Mouse (Mus musculus): ENCODE results near the gene Bcar3. TPM values are rescaled to one million over a fixed set of nuclear protein-coding genes. Genes with fewer than 3 reads are reported as not detected.
"Not testable (repeated sequence)": the region's sequence is repeated elsewhere in the genome, so short reads cannot be mapped to it uniquely, and the experiment has no call there.

Bcar3 gene
- polyA plus RNA-seq (2012; ENCODE audit: insufficient read depth, insufficient read length, missing spikeins) = 6.8 and 9.8 TPM in 2 replicates

GRCm38 (mm10) chr3:122293954-122294850, at the start of gene Bcar3:
TSS of gene Bcar3 (plus strand) at chr3:122294136.
- peak within 1 kb of the TSS; percentile 49 for H3K27ac ChIP-seq (ENCODE audit: insufficient read depth, low read depth, low read length)
- TF ChIP-seq POLR2A (IDR thresholded peaks at IDR 0.05; ENCODE audit: borderline replicate concordance, low read depth, low read length) = no peak
- no peak for TF ChIP-seq CTCF (IDR thresholded peaks at IDR 0.05; ENCODE audit: low read depth, low read length)
- H3K4me1 ChIP-seq (ENCODE audit: control insufficient read depth, insufficient read depth, low read length) = peaks cover 27% of the 10 kb centered on the region
- peak within 1 kb of the TSS; percentile 81 for H3K4me3 ChIP-seq (ENCODE audit: insufficient read depth, low read length)

GRCm38 (mm10) chr3:122244759-122245158, 49.2 kb upstream of the Bcar3 start:
- peaks cover 28% of the 10 kb centered on the region for H3K4me1 ChIP-seq (ENCODE audit: control insufficient read depth, insufficient read depth, low read length)
- peak overlapping the region; percentile 50 for H3K27ac ChIP-seq (ENCODE audit: insufficient read depth, low read depth, low read length)
- TF ChIP-seq POLR2A (IDR thresholded peaks at IDR 0.05; ENCODE audit: borderline replicate concordance, low read depth, low read length) (no peak), CTCF (IDR thresholded peaks at IDR 0.05; ENCODE audit: low read depth, low read length) (no peak)
- H3K4me3 ChIP-seq (ENCODE audit: insufficient read depth, low read length) = peak overlapping the region; percentile 32; the same call in 1 of the 2 replicates

- TF ChIP-seq POLR2A (IDR thresholded peaks at IDR 0.05; ENCODE audit: borderline replicate concordance, low read depth, low read length) (0 out of 2 replicates have a peak, but pooled peaks have one; percentile 28), CTCF (IDR thresholded peaks at IDR 0.05; ENCODE audit: low read depth, low read length) (no peak)
- Histone ChIP-seq H3K4me3 (ENCODE audit: insufficient read depth, low read length) (peak within 1 kb of the TSS; percentile 98), H3K27ac (ENCODE audit: insufficient read depth, low read depth, low read length) (peak within 1 kb of the TSS; percentile 69), H3K4me1 (ENCODE audit: control insufficient read depth, insufficient read depth, low read length) (peaks cover 31% of the 10 kb centered on the region)
These were observed 48.6 kb upstream of the Bcar3 start, which contains the start of gene Gclm for GRCm38 (mm10) chr3:122245215-122245877. TSS of gene Gclm (plus strand) at chr3:122245557.

GRCm38 (mm10) chr3:122245878-122246332, 48.0 kb upstream of the Bcar3 start:
- peak overlapping the region; percentile 69 for H3K27ac ChIP-seq (ENCODE audit: insufficient read depth, low read depth, low read length)
- H3K4me3 ChIP-seq (ENCODE audit: insufficient read depth, low read length) = peak overlapping the region; percentile 98
- peaks cover 35% of the 10 kb centered on the region for H3K4me1 ChIP-seq (ENCODE audit: control insufficient read depth, insufficient read depth, low read length)
- TF ChIP-seq CTCF (IDR thresholded peaks at IDR 0.05; ENCODE audit: low read depth, low read length) (no peak), POLR2A (IDR thresholded peaks at IDR 0.05; ENCODE audit: borderline replicate concordance, low read depth, low read length) (no peak)

- H3K27ac ChIP-seq (ENCODE audit: insufficient read depth, low read depth, low read length) = no peak overlapping the region
- H3K4me3 ChIP-seq (ENCODE audit: insufficient read depth, low read length) = peak overlapping the region; percentile 98
- TF ChIP-seq POLR2A (IDR thresholded peaks at IDR 0.05; ENCODE audit: borderline replicate concordance, low read depth, low read length) = no peak
- no peak for TF ChIP-seq CTCF (IDR thresholded peaks at IDR 0.05; ENCODE audit: low read depth, low read length)
- peaks cover 39% of the 10 kb centered on the region for H3K4me1 ChIP-seq (ENCODE audit: control insufficient read depth, insufficient read depth, low read length)
These were observed 47.5 kb upstream of the Bcar3 start for GRCm38 (mm10) chr3:122246406-122246805.

GRCm38 (mm10) chr3:122246986-122247767, 46.8 kb upstream of the Bcar3 start:
- H3K4me3 ChIP-seq (ENCODE audit: insufficient read depth, low read length) = peak overlapping the region; percentile 98

GRCm38 (mm10) chr3:122247768-122248100, 46.2 kb upstream of the Bcar3 start:
- peaks cover 39% of the 10 kb centered on the region for H3K4me1 ChIP-seq (ENCODE audit: control insufficient read depth, insufficient read depth, low read length)
- peak overlapping the region; percentile 1; the same call in 1 of the 2 replicates for H3K4me3 ChIP-seq (ENCODE audit: insufficient read depth, low read length)
- no peak overlapping the region for H3K27ac ChIP-seq (ENCODE audit: insufficient read depth, low read depth, low read length)
- no peak for TF ChIP-seq CTCF (IDR thresholded peaks at IDR 0.05; ENCODE audit: low read depth, low read length)

More at GRCm38 (mm10) chr3:122246986-122247767, 46.8 kb upstream of the Bcar3 start:
- TF ChIP-seq CTCF (IDR thresholded peaks at IDR 0.05; ENCODE audit: low read depth, low read length) (no peak), POLR2A (IDR thresholded peaks at IDR 0.05; ENCODE audit: borderline replicate concordance, low read depth, low read length) (no peak)
- Histone ChIP-seq H3K27ac (ENCODE audit: insufficient read depth, low read depth, low read length) (0 out of 2 replicates have a peak overlapping the region, but pooled peaks have one; percentile 4), H3K4me1 (ENCODE audit: control insufficient read depth, insufficient read depth, low read length) (peaks cover 40% of the 10 kb centered on the region)

GRCm38 (mm10) chr3:122252466-122253253, 41.3 kb upstream of the Bcar3 start:
- no peak overlapping the region for H3K27ac ChIP-seq (ENCODE audit: insufficient read depth, low read depth, low read length)
- TF ChIP-seq CTCF (IDR thresholded peaks at IDR 0.05; ENCODE audit: low read depth, low read length) (no peak), POLR2A (IDR thresholded peaks at IDR 0.05; ENCODE audit: borderline replicate concordance, low read depth, low read length) (no peak)
- peaks cover 16% of the 10 kb centered on the region for H3K4me1 ChIP-seq (ENCODE audit: control insufficient read depth, insufficient read depth, low read length)
- no peak overlapping the region for H3K4me3 ChIP-seq (ENCODE audit: insufficient read depth, low read length)

GRCm38 (mm10) chr3:122254050-122254449, 39.9 kb upstream of the Bcar3 start:
- H3K4me1 ChIP-seq (ENCODE audit: control insufficient read depth, insufficient read depth, low read length) = peaks cover 14% of the 10 kb centered on the region
- H3K27ac ChIP-seq (ENCODE audit: insufficient read depth, low read depth, low read length); H3K4me3 ChIP-seq (ENCODE audit: insufficient read depth, low read length): not testable (repeated sequence)

Data from bone marrow macrophage, adult 2 months (primary cell).